Mouse (Mus musculus) olfactory bulb, adult 2 months (tissue): ENCODE results near the gene Abr.

Experiments used
- CTCF ChIP-seq: fragments of 200-500 bp; IDR thresholded peaks from 2 replicates; pipeline ENCODE4 v1.5.1; 2012; ENCODE audit warnings: low read depth, mild to moderate bottlenecking, low read length, moderate library complexity; ENCODE audit not compliant: insufficient read depth
- POLR2A ChIP-seq: fragments of 200-500 bp; IDR thresholded peaks from 2 replicates; pipeline ENCODE4 v1.6.1; 2012; ENCODE audit warnings: mild to moderate bottlenecking, low read depth, low read length, moderate library complexity; ENCODE audit not compliant: insufficient read depth

- TF ChIP-seq CTCF, result no peak
- TF ChIP-seq POLR2A, result no peak
These were observed 236.4 kb downstream of the Abr start for GRCm38 (mm10) chr11:76385746-76386145.
